Mouse (Mus musculus): ENCODE measurements around the gene Tulp3. TPM values are rescaled to one million over a fixed set of nuclear protein-coding genes. Genes with fewer than 3 reads are reported as not detected.

The Tulp3 gene
- polyA plus RNA-seq, 1 experiment from 2014 or later: 19.6 TPM

Other genes starting within 250 kb of the Tulp3 start
- 24.0 and 29.3 TPM in 2 replicates for gene Tspan9, start 212.3 kb downstream of the Tulp3 start, polyA plus RNA-seq (2015; fragmentation: Nextera tagmentation; extraction: Ambion mirVana)
- 0.23 and 0.65 TPM in 2 replicates for gene Tead4, start 55.0 kb downstream of the Tulp3 start, polyA plus RNA-seq (2015; fragmentation: Nextera tagmentation; extraction: Ambion mirVana)
- gene Rhno1, start 7.1 kb upstream of the Tulp3 start, polyA plus RNA-seq (2015; fragmentation: Nextera tagmentation; extraction: Ambion mirVana): 132 and 136 TPM in 2 replicates
- 17.8 and 19.7 TPM in 2 replicates for gene Foxm1, start 7.1 kb upstream of the Tulp3 start, polyA plus RNA-seq (2015; fragmentation: Nextera tagmentation; extraction: Ambion mirVana)
- 0.44 and 0.63 TPM in 2 replicates for gene Tex52, start 19.6 kb upstream of the Tulp3 start, polyA plus RNA-seq (2015; fragmentation: Nextera tagmentation; extraction: Ambion mirVana)
- not detected in 2 replicates for gene Gm44596, start 19.7 kb upstream of the Tulp3 start, polyA plus RNA-seq (2015; fragmentation: Nextera tagmentation; extraction: Ambion mirVana)
- 7.7 and 7.8 TPM in 2 replicates for gene Nrip2, start 43.4 kb upstream of the Tulp3 start, polyA plus RNA-seq (2015; fragmentation: Nextera tagmentation; extraction: Ambion mirVana)
- gene Itfg2, start 69.1 kb upstream of the Tulp3 start, polyA plus RNA-seq (2015; fragmentation: Nextera tagmentation; extraction: Ambion mirVana): 43.6 and 48.7 TPM in 2 replicates
- gene Fkbp4, start 82.8 kb upstream of the Tulp3 start, polyA plus RNA-seq (2015; fragmentation: Nextera tagmentation; extraction: Ambion mirVana): 430 and 454 TPM in 2 replicates
- 0.04 TPM in 1 of 2 replicates, not detected in the other for gene Pzp, start 170.9 kb upstream of the Tulp3 start, polyA plus RNA-seq (2015; fragmentation: Nextera tagmentation; extraction: Ambion mirVana)
- gene A2ml1, start 225.8 kb upstream of the Tulp3 start, polyA plus RNA-seq (2015; fragmentation: Nextera tagmentation; extraction: Ambion mirVana): 0.32 and 0.50 TPM in 2 replicates